Mouse (Mus musculus) lung, adult 2 months (tissue): ENCODE results near the gene Cavin3.

Experiments
- CTCF ChIP-seq: fragments of 200-500 bp; IDR thresholded peaks from 2 replicates; pipeline ENCODE4 v1.5.1; 2011; ENCODE audit warnings: mild to moderate bottlenecking, low read length, control low read depth; ENCODE audit not compliant: insufficient read depth
- POLR2A ChIP-seq: fragments of 200-500 bp; IDR thresholded peaks from 2 replicates; pipeline ENCODE4 v1.6.1; 2011; ENCODE audit warnings: low read depth, mild to moderate bottlenecking, control low read depth, low read length, borderline replicate concordance; ENCODE audit errors: extremely low read depth

- peak; percentile 76 for TF ChIP-seq CTCF
- no peak for TF ChIP-seq POLR2A
Observed at GRCm38 (mm10) chr7:105477841-105478240, 4.3 kb downstream of the Cavin3 start.
